Mouse (Mus musculus) MEL (cell line): ENCODE measurements around the gene St7.

ENCODE experiments used
- BHLHE40 ChIP-seq: IDR thresholded peaks from 2 replicates; pipeline ENCODE4 v1.6.1; 2012; ENCODE audit warnings: low read depth, mild to moderate bottlenecking, inconsistent platforms, low read length, improper control_type of control experiment, borderline replicate concordance
- CHD1 ChIP-seq: IDR thresholded peaks from 2 replicates; pipeline ENCODE4 v1.6.1; 2012; ENCODE audit warnings: low read depth, mild to moderate bottlenecking, inconsistent platforms, low read length, improper control_type of control experiment
- CHD2 ChIP-seq: IDR thresholded peaks from 2 replicates; pipeline ENCODE4 v1.6.1; 2011; ENCODE audit warnings: low read length, improper control_type of control experiment
- CTCF ChIP-seq, 3 experiments: IDR thresholded peaks in 2 of 3; conservative IDR thresholded peaks in 1 of 3; 2 replicates each; pipeline ENCODE4 v1.5.1; 2011 to 2012; ENCODE audit warnings: low read length in 3 of 3, low read depth in 2 of 3, mild to moderate bottlenecking in 2 of 3, improper control_type of control experiment in 1 of 3, inconsistent platforms in 1 of 3, mixed read lengths in 1 of 3, moderate library complexity in 1 of 3; ENCODE audit not compliant: control insufficient read depth in 1 of 3, insufficient read depth in 1 of 3, poor library complexity in 1 of 3, severe bottlenecking in 1 of 3
- E2F4 ChIP-seq: IDR thresholded peaks from 2 replicates; pipeline ENCODE4 v1.6.1; 2011; ENCODE audit warnings: low read depth, low read length, improper control_type of control experiment, borderline replicate concordance
- GATA1 ChIP-seq: IDR thresholded peaks from 2 replicates; pipeline ENCODE4 v1.6.1; 2011; ENCODE audit warnings: low read depth, low read length, improper control_type of control experiment
- HCFC1 ChIP-seq: IDR thresholded peaks from 2 replicates; pipeline ENCODE4 v1.6.1; 2012; ENCODE audit warnings: low read depth, mild to moderate bottlenecking, inconsistent platforms, low read length, improper control_type of control experiment, moderate library complexity
- POLR2A ChIP-seq, 2 experiments: IDR thresholded peaks; 2 replicates each; pipeline ENCODE4 v1.6.1; 2011 to 2012; ENCODE audit warnings: low read length in 2 of 2, mild to moderate bottlenecking in 2 of 2, control low read depth in 1 of 2, improper control_type of control experiment in 1 of 2, low read depth in 1 of 2, moderate library complexity in 1 of 2; ENCODE audit not compliant: control insufficient read depth in 1 of 2, insufficient read depth in 1 of 2, poor library complexity in 1 of 2
- POLR2AphosphoS2 ChIP-seq: IDR thresholded peaks from 2 replicates; pipeline ENCODE4 v1.6.1; 2011; ENCODE audit warnings: low read length, improper control_type of control experiment
- RAD21 ChIP-seq: IDR thresholded peaks from 2 replicates; pipeline ENCODE4 v1.6.1; 2011; ENCODE audit warnings: mild to moderate bottlenecking, low read depth, low read length, improper control_type of control experiment
- ZC3H11A ChIP-seq: IDR thresholded peaks from 2 replicates; pipeline ENCODE4 v1.6.1; 2012; ENCODE audit warnings: low read depth, mild to moderate bottlenecking, inconsistent platforms, low read length, improper control_type of control experiment

DNA sequence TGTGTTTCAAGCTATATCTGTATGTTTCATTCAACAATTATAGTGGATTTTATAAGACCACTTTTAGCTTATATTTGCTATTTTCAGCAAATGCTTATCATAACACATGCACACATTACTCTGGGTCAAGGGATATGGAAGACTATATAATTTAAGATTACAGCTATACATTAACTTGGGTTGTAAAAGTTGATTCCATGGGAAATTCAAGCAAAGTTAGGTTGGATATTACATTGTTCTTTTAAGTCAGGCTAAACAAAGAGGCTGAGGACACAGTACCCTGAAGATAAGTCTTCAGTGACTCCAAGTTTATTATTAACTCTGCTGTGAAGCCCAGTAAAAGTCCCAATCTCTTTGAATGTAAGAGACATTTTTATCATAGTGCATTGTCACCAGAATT is 118.8 kb downstream of the St7 start:
- TF ChIP-seq CHD1 (no peak), ZC3H11A (no peak), BHLHE40 (no peak), CTCF (IDR thresholded peaks at IDR 0.05 in 2 of 3, conservative IDR thresholded peaks at IDR 0.05 in 1 of 3; ENCODE audit: control insufficient read depth in 1 of 3, insufficient read depth in 1 of 3, low read depth in 2 of 3, low read length in 3 of 3, poor library complexity in 1 of 3, severe bottlenecking in 1 of 3) (no peak), E2F4 (no peak), POLR2AphosphoS2 (no peak), CHD2 (no peak), POLR2A (IDR thresholded peaks at IDR 0.05; ENCODE audit: control insufficient read depth in 1 of 2, insufficient read depth in 1 of 2, low read depth in 1 of 2, low read length in 2 of 2, poor library complexity in 1 of 2) (no peak), HCFC1 (no peak), RAD21 (no peak), GATA1 (no peak)
